Mouse (Mus musculus) lung, postnatal 10 days (tissue): ENCODE results near the gene Slirp.

Source experiments
- DNase-seq: peaks from one replicate; pipeline ENCODE4 v3.0.0; 2021

The Slirp gene

DNA sequence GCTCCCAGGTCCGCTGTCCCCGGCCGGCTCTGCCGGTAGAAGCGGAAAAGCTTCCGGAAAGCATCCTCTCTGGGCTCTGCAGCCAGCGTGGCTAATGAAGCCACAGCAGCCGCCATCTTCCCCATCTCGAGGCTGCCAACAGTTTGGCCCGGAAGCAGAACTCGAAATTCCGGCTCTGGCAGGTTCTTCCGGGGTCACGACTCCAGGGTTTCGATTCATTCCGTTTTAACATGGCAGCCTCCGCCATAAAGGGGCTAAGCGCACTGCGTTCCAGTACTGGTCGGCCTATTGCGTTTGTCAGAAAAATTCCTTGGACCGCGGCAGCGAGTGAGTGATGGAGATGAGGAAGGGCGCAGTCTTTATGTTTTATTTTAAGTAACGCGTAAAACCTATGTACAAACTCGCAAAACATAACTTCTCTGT is at the start of gene Slirp, which contains the start of gene Alkbh1:
Gene Slirp (plus strand): TSS at position 197 of the 423 bp plus-strand sequence.
Gene Alkbh1 (minus strand): TSS at position 318 of the 423 bp plus-strand sequence.
- DNase-seq = peak; percentile 93

DNA sequence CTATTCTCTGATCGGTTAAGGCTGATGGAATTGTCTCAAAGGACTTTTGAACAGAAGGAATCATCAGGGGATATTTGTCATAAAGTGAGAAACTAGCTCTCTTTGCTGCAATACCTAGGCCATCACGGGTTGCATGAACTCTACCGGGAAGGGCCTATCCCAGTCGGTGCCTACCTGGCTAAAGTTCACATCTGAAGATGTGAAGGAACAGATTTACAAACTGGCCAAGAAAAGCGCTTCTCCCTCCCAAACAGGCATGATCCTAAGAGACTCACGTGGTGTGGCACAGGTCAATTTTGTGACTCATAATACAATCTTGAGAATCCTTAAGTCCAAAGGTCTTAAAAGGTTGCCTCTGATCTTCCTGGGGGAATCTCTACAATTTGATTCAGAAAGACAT is 49.4 kb upstream of the Slirp start:
- DNase-seq = no peak

GRCm38 (mm10) chr12:87397126-87397525 is 46.6 kb upstream of the Slirp start:
- no peak for DNase-seq

- no peak for DNase-seq
These were observed 45.8 kb upstream of the Slirp start for GRCm38 (mm10) chr12:87397811-87398417.

- DNase-seq = no peak
These were observed 44.4 kb upstream of the Slirp start for GRCm38 (mm10) chr12:87399119-87399819.

DNA sequence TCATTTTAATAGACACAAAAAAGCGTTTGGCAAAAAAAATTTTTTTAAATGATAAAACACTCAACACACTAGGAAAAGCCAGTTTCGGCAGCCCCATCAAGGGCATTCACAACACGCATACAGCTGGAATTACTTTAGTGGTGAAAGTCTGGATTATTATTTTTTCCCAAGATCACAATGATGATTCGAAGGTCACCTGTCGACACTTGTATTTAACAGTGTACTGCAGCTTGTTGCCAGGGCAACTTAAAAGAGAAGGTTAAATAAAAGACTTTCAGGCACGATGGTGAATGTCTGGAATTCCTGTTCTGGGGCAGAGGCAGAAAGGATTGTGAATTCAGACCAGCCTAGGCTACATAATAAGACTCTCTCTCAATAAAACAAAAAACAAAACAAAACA is 41.8 kb upstream of the Slirp start:
- no peak for DNase-seq

GRCm38 (mm10) chr12:87405165-87405564 is 38.5 kb upstream of the Slirp start:
- DNase-seq = no peak

DNA sequence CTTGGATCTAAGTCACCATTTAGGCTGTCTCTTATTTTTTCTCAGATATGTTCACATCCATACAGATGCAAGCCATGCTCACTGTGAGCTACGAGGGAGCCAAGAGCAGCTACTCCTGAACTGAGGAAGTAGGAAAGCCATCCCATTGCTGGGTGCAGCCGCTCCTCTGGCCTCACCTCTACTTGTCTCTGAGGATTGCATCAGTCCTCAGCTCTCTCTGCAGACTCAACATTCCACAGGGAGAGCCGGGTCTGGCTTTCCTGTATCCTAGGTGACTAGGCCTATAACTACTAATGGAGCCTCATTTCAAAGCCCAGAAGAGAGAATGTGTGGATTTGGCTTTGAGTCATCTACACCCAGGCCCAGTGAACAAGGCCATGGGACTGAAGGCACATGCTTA is 38.0 kb upstream of the Slirp start:
- no peak for DNase-seq

GRCm38 (mm10) chr12:87407869-87408605 is 35.7 kb upstream of the Slirp start:
- DNase-seq = peak; percentile 80

GRCm38 (mm10) chr12:87409123-87409522 is 34.6 kb upstream of the Slirp start:
- no peak for DNase-seq

DNA sequence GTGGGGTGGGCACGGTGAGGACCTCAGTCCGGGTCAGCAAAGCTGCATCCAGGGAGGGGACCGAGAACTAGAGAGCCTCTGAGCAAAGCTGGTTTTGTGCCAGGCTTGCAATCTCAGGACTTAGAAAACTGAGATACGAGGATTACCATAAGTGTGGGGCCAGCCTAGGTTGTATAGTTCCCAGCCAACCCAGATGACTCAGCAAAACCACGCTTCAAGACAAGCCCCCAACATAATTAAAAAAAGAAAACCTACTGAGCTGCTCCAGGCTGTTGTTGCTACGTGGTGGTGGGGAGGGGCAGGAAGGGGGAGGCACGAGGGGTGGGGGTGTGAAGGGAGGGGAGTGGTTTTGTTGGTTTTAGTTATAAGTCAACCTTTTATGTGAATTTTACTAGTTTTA is 32.7 kb upstream of the Slirp start:
- no peak for DNase-seq

DNA sequence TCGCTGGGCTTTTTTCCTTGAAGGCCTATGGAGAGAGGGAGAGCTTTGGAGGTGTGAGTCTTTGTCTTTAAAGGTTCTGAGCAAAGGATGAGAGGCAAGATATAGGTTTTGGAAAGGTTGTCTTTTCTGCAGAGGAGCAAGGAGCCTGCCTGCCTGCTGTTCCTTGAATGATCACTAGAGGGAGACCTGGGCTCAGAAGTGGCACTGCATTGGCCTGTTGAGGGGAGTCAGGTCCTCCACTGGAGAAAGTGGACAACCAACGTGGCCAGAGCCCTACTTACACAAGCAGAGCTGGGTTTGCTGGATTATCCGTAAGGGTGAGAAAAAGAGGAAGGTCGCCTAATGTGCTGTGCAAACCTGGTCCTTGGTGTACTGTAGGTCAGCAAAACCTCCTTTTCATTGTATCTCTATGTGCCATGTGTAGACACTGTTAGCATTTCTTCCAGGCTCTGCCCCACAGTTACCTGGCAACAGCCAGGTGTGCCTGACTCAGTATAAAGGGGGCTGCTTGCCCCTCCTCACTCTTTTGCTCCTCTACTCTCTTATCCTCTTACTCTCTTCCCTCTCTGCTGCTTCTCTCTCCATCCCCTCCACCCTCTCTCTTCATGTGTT is 30.4 kb upstream of the Slirp start:
- DNase-seq = peak; percentile 83

- DNase-seq = no peak
These were observed 28.3 kb upstream of the Slirp start for GRCm38 (mm10) chr12:87415358-87415757.

DNA sequence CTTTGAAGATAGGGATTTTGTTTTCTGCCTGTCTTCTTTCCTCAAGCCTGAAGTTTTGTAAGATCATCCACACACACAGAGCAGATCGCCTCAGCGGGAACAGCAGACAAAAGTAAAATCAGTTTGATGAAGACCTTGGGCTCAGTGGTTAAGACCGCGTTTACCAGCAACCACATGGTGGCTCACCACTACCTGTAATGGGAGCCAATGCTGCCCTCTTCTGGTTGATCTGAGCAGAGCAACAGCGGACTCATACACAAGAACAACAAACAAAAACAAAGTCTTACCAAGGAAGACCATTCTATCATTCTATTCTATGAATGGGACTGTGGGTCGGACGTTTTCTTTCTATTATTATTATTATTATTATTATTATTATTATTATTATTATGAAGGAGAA is 27.0 kb upstream of the Slirp start:
- peak; percentile 77 for DNase-seq

DNA sequence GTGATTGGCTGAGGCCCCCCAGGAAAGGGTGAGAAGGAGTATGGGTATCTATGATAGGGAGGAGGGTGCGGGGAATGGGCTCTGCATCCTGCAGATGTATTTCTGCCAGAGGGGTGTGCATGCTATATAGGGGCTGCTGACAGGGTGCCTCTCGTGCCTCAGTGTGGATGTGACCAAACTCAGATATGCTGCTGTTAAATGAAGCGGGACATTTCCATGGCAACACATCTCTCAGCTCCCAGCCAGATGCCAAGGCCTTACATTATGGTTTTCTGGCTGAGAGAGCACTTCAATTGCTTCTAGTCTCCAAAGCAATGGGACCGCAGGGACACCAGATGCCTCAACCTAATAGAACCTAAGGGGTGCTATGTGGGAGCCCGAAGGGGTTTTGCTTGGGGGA is 24.8 kb upstream of the Slirp start:
- no peak for DNase-seq

- no peak for DNase-seq
These were observed 23.7 kb upstream of the Slirp start for GRCm38 (mm10) chr12:87419974-87420485.

DNA sequence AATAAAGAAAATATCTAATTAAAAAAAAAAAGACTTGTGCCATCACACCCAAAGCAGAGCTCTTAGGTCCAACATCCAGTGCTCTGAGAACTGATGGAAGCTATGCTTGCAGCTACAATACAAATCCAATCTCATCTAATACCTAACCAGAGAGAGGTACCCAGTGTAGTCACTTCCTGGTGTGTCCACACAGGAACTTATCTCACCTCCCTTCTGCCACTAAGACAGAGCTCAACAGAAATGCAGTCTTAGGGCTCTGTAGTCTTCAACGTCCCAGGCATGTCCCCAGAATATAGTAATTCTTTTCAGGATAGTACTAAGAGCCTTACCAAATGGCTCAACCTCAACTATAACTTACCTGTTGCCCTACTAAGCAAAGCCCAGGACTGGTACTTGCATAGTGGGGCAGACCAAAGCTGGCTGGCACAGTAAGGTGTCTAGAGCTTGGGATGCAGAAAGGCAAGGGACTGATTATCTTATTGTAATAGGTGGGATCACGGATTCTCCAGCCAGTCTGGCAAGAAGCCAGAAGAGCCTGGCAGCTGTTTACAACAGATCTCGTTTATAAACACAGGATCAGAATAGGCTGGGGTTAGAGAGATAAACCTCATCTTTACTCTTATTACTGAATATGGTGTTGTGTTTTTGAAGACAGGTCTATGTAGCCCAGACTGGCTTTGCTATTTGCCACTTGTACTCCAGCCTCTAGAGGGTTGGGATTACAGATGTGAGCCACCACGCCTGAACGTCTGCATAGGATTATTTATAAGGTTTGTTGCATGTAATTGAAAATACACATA is 21.8 kb upstream of the Slirp start:
- DNase-seq = no peak

GRCm38 (mm10) chr12:87423700-87424099 is 20.0 kb upstream of the Slirp start:
- DNase-seq = no peak

GRCm38 (mm10) chr12:87424516-87424915 is 19.2 kb upstream of the Slirp start:
- DNase-seq = no peak

DNA sequence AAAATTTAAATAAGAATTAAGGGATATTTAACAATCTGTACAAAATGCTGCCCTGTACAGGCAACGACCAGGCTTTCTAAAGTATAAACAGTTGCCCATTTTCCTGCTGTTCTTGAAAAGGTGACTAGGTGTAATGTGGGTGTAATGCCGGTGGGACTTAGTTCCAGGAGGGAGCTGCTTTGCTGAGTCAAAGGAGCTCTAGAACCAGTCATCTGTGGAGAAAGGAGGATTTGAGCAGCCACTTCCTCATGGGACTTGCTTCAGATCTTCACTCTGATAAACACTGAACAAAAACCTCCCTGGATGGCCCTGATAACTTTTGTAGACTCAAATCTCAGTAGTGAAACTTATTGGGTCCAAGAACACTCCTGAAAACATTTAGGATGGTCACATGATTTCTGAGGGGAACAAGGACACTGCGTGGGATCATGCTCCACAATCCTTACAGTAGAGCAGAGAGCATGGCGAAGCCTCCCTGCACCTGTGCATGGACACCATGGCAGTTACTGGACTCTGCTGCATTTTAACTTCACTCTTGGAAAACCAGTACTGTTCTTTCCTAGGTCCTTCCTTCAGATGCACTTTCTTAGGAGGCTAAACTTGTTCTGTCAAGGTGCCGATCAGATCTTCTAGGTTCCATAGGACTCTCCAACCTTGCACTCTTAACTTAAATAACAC is 17.2 kb upstream of the Slirp start:
- DNase-seq = no peak

GRCm38 (mm10) chr12:87428295-87428694 is 15.4 kb upstream of the Slirp start:
- DNase-seq = no peak

- DNase-seq = no peak
These were observed 14.8 kb upstream of the Slirp start for GRCm38 (mm10) chr12:87428885-87429284.
